23 mouse cellular contexts compared by ENCODE assay signal in the genomic region with DNA sequence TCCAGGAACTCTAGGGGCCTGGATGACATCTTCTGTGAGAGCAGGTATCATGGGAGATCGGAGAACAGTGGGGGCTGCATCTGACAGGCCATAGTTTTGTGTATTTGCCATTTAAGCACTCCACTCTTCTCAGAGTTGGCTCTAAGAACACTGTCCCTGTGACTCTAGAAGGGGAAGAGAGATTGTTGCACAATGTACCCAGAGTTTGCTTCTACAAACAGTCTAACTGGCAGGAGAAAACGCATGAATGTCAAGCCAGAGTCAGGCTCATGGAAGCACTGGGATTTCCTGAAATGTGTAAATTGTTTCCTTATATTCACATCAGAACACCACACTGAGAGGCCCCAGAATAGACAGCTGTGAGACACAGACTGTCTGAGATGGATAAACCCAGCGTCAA.
A peak's percentile ranks its signal among the peaks of the same experiment; 100 is the strongest.
DNase-seq lines count a peak whose midpoint lies in the region; ATAC-seq lines count a peak whose summit lies in the region.
"Had no signal": no experiment of that assay in that cellular context is flagged by ENCODE, and none has a peak within 500 bp of the region (broad histone marks: within the 10 kb centered on the region; RNA-seq: fewer than 3 reads in every experiment).

No protein-coding gene starts in this region.

- H3K9me3 ChIP-seq in embryonic facial prominence, embryonic 12.5 days: no peaks in the 10 kb centered on the region
- H3K9me3 ChIP-seq in embryonic facial prominence, embryonic 10.5 days: no peaks in the 10 kb centered on the region
- H3K9me3 ChIP-seq: embryonic facial prominence, embryonic 15.5 days; forebrain, embryonic 13.5 days; hindbrain, embryonic 13.5 days; intestine, embryonic 15.5 days had no signal

- DNase-seq in embryonic facial prominence, embryonic 10.5 days (ENCODE audit: low spot score): no peak
- no peak for DNase-seq in frontal cortex, postnatal 14 days (ENCODE audit: low spot score in 2 of 2)
- DNase-seq in lung, postnatal 36 days: peak; percentile 1
- DNase-seq in lung, postnatal 25 days (ENCODE audit: low spot score): no peak
- DNase-seq in adipocyte (ENCODE audit: low spot score): peak; percentile 61
- no peak for DNase-seq in thymus, postnatal 0 days (ENCODE audit: low spot score)
- DNase-seq: adrenal gland, postnatal 10 days; adrenal gland, postnatal 36 days; cerebellum, adult 18-20 months; cerebellum, adult 9-10 months; cerebellum, postnatal 14 days; gastrocnemius, adult 2 months; gastrocnemius, postnatal 14 days; heart, adult 11 months had no signal

- H3K36me3 ChIP-seq in embryonic facial prominence, embryonic 12.5 days: no peaks in the 10 kb centered on the region
- no peaks in the 10 kb centered on the region for H3K36me3 ChIP-seq in embryonic facial prominence, embryonic 10.5 days (replicated peaks)
- H3K36me3 ChIP-seq: embryonic facial prominence, embryonic 15.5 days; hindbrain, embryonic 13.5 days; intestine, embryonic 15.5 days had no signal

- no peak overlapping the region for H3K9ac ChIP-seq in embryonic facial prominence, embryonic 12.5 days
- H3K9ac ChIP-seq: embryonic facial prominence, embryonic 15.5 days; forebrain, embryonic 13.5 days; hindbrain, embryonic 13.5 days; intestine, embryonic 15.5 days had no signal

- ATAC-seq in embryonic facial prominence, embryonic 12.5 days (ENCODE audit: insufficient number of reproducible peaks, insufficient read depth, low FRiP score, low TSS enrichment): no peak
- peak; percentile 13; the same call in 1 of the 2 replicates for ATAC-seq in frontal cortex, adult (ENCODE audit: low TSS enrichment)
- ATAC-seq: activated CD4-positive, CD25-positive, alpha-beta regulatory T cell, adult 4 months; forebrain, embryonic 13.5 days; hindbrain, embryonic 16.5 days; intestine, embryonic 15.5 days had no signal

- no peaks in the 10 kb centered on the region for H3K27me3 ChIP-seq in embryonic facial prominence, embryonic 12.5 days
- no peaks in the 10 kb centered on the region; the same call in 1 of the 2 replicates for H3K27me3 ChIP-seq in embryonic facial prominence, embryonic 10.5 days (replicated peaks; ENCODE audit: low read depth, poor library complexity, severe bottlenecking)
- H3K27me3 ChIP-seq: embryonic facial prominence, embryonic 15.5 days; hindbrain, embryonic 13.5 days; intestine, embryonic 15.5 days had no signal

- no peak overlapping the region for H3K4me2 ChIP-seq in embryonic facial prominence, embryonic 12.5 days (replicated peaks)
- H3K4me2 ChIP-seq: embryonic facial prominence, embryonic 15.5 days; forebrain, embryonic 13.5 days; heart, embryonic 11.5 days; hindbrain, embryonic 13.5 days; intestine, embryonic 15.5 days had no signal

- 55% methylated on average over 3 of the region's 3 CpGs for WGBS in embryonic facial prominence, embryonic 12.5 days
- whole genome bisulfite sequencing in embryonic facial prominence, embryonic 10.5 days: 59% methylated on average over 3 of the region's 3 CpGs

- H3K4me1 ChIP-seq in embryonic facial prominence, embryonic 12.5 days: peaks cover 28% of the 10 kb centered on the region
- peaks cover 29% of the 10 kb centered on the region for H3K4me1 ChIP-seq in embryonic facial prominence, embryonic 10.5 days
- H3K4me1 ChIP-seq: intestine, embryonic 15.5 days had no signal

- H3K27ac ChIP-seq in embryonic facial prominence, embryonic 12.5 days: peak overlapping the region; percentile 55
- H3K27ac ChIP-seq in embryonic facial prominence, embryonic 10.5 days (replicated peaks): no peak overlapping the region
- H3K27ac ChIP-seq: forebrain, embryonic 13.5 days; gastrocnemius, adult 2 months; hindbrain, embryonic 13.5 days; intestine, embryonic 15.5 days had no signal

- no peak overlapping the region for H3K4me3 ChIP-seq in embryonic facial prominence, embryonic 12.5 days
- no peak overlapping the region for H3K4me3 ChIP-seq in embryonic facial prominence, embryonic 10.5 days
- H3K4me3 ChIP-seq: embryonic facial prominence, embryonic 15.5 days; forebrain, embryonic 13.5 days; gastrocnemius, adult 2 months; hindbrain, embryonic 13.5 days; intestine, embryonic 15.5 days had no signal

Comparison
In these comparisons a context has a peak if more than half of its experiments do, and no peak if none do; other contexts are left out.
1. DNase-seq: peak in lung, postnatal 36 days (single experiment) and adipocyte (single experiment); none in embryonic facial prominence, embryonic 10.5 days (single experiment), frontal cortex, postnatal 14 days (0 of 2), lung, postnatal 25 days (single experiment) and thymus, postnatal 0 days (single experiment).